Mouse (Mus musculus): Measurements from ENCODE around the gene Mmel1.

Mmel1 gene

GRCm38 (mm10) chr4:154864271-154864771 is 5.1 kb upstream of the Mmel1 start:
- DNase-seq (ENCODE audit: low spot score), result peak; percentile 77

- no peak for DNase-seq (ENCODE audit: low spot score)
Measured at GRCm38 (mm10) chr4:154864961-154865760, 4.2 kb upstream of the Mmel1 start.

GRCm38 (mm10) chr4:154866391-154866790 is 3.0 kb upstream of the Mmel1 start:
- no peak for DNase-seq (ENCODE audit: low spot score)

- no peak for DNase-seq (ENCODE audit: low spot score)
Measured at GRCm38 (mm10) chr4:154867257-154867656, 2.1 kb upstream of the Mmel1 start.

- DNase-seq (ENCODE audit: low spot score), result no peak
Measured at GRCm38 (mm10) chr4:154870721-154871120, 1.3 kb downstream of the Mmel1 start.

GRCm38 (mm10) chr4:154871757-154872251 is 2.4 kb downstream of the Mmel1 start:
- DNase-seq (ENCODE audit: low spot score), result no peak

GRCm38 (mm10) chr4:154873186-154873585 is 3.8 kb downstream of the Mmel1 start:
- no peak for DNase-seq (ENCODE audit: low spot score)

GRCm38 (mm10) chr4:154877864-154878548 is 8.6 kb downstream of the Mmel1 start:
- peak; percentile 74 for DNase-seq (ENCODE audit: low spot score)

- DNase-seq (ENCODE audit: low spot score), result no peak
Measured at GRCm38 (mm10) chr4:154880730-154881129, 11.3 kb downstream of the Mmel1 start.

GRCm38 (mm10) chr4:154882014-154882659 is 12.8 kb downstream of the Mmel1 start:
- DNase-seq (ENCODE audit: low spot score), result no peak

GRCm38 (mm10) chr4:154885416-154885815 is 16.0 kb downstream of the Mmel1 start:
- no peak for DNase-seq (ENCODE audit: low spot score)

GRCm38 (mm10) chr4:154886876-154887592 is 17.6 kb downstream of the Mmel1 start:
- no peak for DNase-seq (ENCODE audit: low spot score)

- DNase-seq (ENCODE audit: low spot score), result no peak
Measured at GRCm38 (mm10) chr4:154887593-154888250, 18.3 kb downstream of the Mmel1 start.

GRCm38 (mm10) chr4:154890887-154891286 is 21.5 kb downstream of the Mmel1 start:
- no peak for DNase-seq (ENCODE audit: low spot score)

GRCm38 (mm10) chr4:154895549-154895948 is 26.2 kb downstream of the Mmel1 start:
- no peak for DNase-seq (ENCODE audit: low spot score)

- no peak for DNase-seq (ENCODE audit: low spot score)
Measured at GRCm38 (mm10) chr4:154897676-154898465, 28.5 kb downstream of the Mmel1 start.

GRCm38 (mm10) chr4:154898506-154899446 is 29.4 kb downstream of the Mmel1 start, which contains the start of gene Fam213b:
Gene Fam213b (minus strand): TSS chr4:154899135.
- DNase-seq (ENCODE audit: low spot score), result no peak

- DNase-seq (ENCODE audit: low spot score), result no peak
Measured at GRCm38 (mm10) chr4:154902371-154902770, 33.0 kb downstream of the Mmel1 start.
